Mouse (Mus musculus) testis, adult 2 months (tissue): ENCODE measurements around the gene Nsg2.

Experiments used
- CTCF ChIP-seq: fragments of 200-500 bp; IDR thresholded peaks from 2 replicates; pipeline ENCODE4 v1.5.1; 2012; ENCODE audit warnings: low read depth, mild to moderate bottlenecking, inconsistent platforms, low read length, moderate library complexity; ENCODE audit not compliant: control insufficient read depth, insufficient read depth, insufficient replicate concordance
- POLR2A ChIP-seq: fragments of 200-500 bp; IDR thresholded peaks from 2 replicates; pipeline ENCODE4 v1.6.1; 2012; ENCODE audit warnings: low read depth, mild to moderate bottlenecking, inconsistent platforms, low read length, moderate library complexity; ENCODE audit not compliant: control insufficient read depth

DNA sequence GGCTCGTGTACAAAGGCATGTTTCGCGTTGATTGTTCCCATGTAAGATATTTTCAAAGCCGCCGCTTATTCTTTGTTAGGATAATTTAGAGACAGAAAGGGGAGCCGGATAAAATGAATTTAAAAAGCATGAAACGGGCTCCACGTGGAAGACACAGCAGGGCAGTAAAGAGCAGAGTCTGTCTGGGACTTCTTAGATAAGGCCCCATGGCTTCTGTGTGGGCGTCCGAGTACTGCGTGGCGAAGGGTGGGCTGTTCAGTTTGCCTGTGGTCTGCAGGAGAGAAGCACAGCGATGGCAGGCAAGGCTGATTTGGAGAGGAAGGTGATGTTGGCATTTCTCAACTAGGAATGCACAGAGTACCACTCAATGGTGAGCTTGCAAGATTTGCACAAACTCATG is 57.6 kb downstream of the Nsg2 start:
- TF ChIP-seq CTCF: no peak
- TF ChIP-seq POLR2A: no peak
